Mouse (Mus musculus): ENCODE data around the gene Cdk5r2.
A peak's percentile ranks its signal among the peaks of the same experiment; 100 is the strongest.
"Not testable (repeated sequence)": the region's sequence is repeated elsewhere in the genome, so short reads cannot be mapped to it uniquely, and the experiment has no call there.

Cdk5r2 gene

DNA sequence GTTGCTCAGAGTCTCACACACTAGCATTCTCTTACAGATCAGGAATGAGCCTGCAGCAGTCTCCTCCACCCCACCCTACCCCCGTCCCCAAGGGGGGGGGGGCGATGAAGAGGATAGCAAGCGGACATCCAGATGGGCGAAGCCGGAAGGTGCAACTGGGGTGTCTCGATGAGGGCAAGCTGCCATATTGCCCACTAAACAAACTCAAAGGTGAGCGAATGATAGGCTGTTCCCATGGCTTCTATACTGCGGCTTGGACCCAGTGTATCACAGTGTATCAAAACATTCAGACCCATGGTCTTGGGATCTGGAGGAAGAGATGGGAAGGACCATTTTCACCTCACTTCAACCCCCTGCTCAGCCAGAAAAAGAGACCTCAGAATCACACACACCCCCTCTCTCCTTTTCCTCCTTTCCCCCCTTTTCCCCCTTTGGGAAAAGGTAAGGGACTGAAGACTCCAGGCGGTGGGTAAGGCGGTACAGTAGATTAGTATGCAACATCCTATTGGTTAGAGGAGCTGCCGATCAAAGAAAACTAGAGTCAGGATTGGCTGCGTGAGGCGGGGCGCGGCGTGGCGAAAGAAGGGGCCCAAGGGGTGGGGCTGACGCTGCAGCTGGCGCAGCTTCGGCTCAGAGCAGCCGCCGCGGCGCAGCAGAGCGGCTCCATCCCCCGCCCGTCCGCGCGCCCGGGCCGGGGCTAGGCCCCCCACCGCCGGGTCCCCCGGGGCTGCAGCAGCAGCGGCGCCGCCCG is at the start of gene Cdk5r2:
Gene Cdk5r2, plus strand, starts transcription at position 629 of the 751 bp plus-strand sequence.
- DNase-seq, result peak; percentile 84

DNA sequence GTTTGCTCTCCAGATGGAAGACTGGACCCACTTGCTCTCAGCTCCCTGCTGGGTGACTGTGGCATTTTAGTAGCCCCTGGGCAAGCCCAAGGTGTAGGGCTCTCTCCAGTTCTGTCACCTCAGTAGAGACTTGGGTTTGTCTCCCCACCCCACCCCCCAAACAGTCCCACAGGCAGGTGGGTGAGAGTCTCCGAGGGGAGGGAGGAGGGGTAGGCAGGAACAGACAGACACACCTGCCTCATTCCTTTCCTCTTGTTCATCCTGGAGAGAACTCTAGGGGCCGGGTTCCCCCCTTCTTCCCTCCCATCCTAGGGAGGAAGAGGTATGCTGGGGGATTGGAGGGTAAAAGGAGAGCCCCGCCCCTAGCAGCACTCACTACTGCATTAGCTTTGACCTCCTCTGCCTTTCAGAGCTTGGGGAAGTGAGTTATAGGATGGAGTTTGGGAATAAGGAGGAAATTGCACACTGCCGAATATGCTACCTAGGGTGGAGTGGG is 49.3 kb upstream of the Cdk5r2 start:
- DNase-seq, result no peak

DNA sequence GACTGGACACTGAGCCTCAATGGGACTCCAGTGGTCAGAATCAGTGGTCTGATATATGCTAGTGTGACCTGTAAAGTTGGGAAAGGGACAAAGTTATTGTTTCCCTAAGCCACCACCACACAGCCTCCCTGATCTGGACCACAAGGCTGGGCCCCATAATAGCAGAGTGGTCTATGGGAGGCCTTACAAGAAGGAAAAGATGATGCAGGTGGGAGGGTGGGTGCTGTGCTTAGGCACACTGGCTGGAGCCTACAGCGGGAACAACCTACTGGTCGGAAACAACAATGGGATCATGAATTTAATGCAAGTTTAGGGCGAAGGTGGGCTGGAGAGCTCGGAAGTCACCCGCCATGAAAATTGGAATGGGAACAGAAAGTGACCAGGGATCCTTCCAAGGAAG is 48.9 kb upstream of the Cdk5r2 start:
- no peak for DNase-seq

DNA sequence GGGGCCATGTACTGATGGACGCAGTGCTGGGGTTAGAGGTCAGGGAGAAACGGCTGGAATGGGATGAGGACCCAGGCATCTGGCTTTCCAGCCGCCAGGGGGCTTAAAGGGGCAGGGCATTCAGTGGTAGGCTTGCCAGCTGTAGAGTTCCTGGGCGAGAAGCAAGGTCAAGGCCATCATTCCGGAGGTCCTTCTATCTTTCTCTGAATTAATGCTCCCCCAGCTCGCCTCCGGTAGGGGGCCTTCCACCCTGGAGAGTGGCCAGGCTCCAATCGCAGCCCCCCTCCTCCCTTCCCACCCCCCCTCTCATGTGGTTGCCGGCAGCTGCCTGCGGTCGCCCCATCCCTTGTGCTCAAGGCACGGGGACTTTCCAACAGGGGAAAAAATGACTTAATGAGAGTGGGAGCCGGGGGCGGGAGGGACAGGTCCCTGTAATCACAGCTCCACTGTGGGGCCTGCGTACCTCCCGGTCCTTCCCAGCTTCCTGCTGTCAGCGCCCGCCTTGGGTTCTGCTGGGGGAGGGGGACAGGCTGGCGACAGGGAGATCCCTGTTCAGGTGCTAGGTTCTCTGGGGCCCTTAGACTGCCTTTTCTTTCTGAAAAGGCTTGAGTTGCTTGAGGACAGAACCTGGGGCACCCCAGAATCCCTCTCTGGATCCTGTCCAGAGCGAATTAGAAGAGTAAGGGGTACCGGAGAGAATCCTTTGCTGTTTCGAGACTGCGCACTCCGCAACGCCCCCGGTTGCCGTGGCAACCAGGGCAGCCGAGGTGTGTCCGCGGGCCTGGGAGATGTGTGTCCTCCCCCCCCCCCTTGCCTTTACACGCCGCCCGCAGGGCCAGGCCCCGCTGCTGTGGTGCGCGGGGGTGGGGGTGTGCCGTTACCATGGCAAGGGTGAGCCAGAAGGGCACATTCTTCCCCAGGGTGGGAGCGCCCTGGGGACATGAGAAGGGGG is 48.1 kb upstream of the Cdk5r2 start:
- DNase-seq, result peak; percentile 54

DNA sequence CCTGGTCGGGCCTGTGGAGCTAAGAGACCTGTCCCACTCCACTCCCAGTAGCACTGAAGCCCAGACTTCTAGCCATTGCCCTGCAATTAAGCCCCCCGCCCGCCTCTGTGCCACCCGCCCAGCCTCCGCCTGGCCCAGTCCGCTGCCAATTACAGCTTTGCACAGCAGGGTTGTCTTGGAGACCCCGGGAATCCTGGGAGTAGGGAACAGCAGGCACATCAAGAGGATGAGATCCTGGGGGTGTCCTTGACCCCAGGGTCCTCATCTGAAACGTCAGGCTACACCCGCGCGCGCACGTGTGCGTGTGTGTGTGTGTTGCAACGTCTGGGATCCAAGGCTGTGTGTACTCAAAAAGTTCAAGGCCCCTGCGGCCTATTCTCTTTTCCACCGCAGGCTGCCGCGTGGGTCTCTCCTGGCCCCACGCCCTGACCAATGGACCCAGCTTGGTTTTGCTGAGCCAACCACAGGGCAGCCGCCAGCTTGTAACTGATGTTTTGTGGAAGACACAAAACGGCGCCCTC is 47.1 kb upstream of the Cdk5r2 start:
- no peak for DNase-seq

DNA sequence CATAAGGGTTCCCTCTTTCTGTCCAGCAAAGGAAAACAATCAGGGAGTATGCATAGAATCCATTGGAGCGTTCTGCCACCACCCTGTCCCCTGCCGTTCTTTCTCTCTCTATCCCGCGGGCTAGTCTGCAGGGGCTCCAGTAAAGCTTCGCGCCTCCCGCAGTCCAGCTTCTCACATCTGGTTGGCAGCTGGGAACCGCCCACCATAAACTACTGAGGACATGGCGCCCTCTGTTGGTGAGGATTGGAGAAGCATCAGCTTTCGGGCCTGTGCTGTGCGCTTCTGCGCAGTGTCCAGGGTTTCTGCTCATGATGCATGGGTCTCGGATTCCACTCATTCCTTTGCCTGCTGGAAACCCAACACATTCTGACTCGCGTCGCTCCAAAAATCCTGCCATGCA is 46.7 kb upstream of the Cdk5r2 start:
- DNase-seq, result peak; percentile 93

DNA sequence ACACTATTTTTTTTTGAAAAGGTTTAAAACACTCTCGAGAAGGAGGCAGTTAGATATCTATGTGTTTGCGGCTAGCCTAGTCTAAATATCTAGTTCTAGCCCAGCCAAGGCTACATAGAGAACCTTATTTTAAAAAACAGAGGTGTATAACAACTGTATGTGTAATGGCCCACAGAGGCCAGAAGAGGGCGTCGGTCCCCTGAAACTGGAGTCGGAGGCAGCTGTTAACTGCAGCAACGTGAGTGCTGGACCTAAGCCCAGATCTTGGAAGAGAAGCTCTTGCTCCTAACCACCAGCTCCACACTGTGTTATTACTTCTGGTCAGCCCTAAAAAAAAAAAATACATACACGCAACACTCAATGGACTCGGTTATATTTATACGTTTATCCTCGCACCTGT is 45.7 kb upstream of the Cdk5r2 start:
- no peak for DNase-seq

DNA sequence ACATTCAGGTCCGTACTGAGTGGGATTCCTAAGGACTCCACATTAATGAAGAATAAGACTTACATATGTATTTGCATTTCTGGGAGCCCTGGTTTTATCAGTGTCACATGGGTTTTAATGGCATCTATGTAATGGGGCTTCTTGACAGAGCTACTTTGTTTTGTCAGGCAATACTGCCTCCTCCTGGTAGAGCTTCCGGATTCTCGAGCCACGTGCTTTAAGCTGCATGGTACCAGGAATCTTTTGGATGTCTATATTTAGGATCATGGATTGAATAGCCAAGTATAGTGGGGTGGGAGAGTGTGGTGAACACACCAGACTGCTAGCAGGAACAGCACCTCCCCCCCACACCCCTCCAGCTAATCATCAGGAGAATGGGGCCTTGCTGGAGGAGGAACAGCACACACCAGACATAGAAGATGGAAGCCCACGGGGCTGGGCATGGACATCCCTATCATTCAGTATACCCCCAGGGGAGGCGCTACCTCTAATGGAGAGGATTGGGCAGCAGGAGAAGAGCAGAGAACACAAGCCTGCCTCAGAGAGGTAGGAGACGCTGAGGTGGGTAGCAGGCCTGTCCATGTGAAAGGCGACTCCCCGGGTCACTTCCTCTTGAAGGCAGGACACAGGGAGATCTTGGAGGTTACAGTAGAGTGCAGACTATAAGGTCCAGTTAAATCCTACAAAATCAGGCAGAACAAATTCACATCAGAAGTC is 39.6 kb upstream of the Cdk5r2 start:
- DNase-seq, result no peak

DNA sequence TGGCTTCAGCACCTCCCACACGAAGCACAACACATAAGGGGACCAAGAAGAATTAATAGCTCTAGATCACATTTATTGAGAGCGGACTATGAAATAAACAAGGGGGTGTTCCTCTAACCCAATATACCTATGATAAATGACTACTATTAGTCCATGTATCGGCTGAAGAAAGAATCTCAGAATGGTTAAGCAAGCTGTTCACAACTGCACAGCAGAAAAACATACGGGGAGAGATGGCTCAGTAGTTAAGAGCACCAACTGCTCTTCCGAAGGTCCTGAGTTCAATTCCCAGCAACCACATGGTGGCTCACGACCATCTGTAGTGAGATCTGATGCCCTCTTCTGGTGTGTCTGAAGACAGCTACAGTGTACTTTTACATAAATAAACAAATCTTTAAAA is 38.8 kb upstream of the Cdk5r2 start:
- DNase-seq, result not testable (repeated sequence)

DNA sequence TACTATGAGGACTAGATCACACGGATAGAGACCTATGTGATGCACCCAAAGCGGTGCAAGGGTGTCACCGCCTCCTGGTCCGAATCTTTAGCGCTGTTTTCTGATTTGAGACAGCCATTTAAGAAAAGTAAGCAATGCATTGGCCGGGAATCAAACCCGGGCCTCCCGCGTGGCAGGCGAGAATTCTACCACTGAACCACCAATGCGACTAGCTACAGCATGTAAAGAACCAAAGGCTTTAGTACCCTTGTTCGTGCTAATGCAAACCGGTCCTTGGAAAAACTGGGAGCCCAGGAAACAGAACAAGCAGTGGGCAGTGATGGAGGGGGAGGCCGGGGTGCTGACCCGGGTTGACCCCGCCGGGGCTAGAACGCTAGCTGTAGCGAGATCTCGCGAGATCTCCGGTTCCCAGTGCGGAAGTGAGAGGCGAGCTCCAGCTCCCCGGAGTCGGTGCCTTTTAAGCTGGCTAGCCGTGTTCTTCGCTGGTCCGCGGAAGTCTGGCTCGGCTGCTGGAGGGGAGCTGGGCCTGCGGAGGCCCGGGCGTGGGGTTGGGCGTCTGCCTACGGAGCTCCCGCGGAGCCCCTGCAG is 38.0 kb upstream of the Cdk5r2 start:
- peak; percentile 91 for DNase-seq

DNA sequence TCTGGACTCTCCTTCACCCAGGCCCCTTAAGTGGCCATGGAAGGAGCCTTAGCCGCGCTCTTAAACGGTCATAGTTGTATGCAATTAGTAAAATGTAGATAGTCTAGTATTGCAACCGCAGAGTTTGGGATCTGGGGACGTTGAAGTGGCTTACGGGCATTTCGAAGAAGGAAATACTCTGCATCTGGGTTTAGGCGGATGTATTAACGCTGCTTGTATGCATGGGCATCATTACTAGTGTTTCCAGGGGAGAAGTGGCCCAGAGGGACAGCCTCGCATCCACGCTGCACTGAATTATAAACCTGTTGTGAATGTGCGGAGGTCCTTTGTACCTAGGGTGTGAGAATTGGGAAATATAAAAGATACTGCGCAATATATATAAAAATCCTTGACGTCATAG is 37.5 kb upstream of the Cdk5r2 start:
- no peak for DNase-seq

DNA sequence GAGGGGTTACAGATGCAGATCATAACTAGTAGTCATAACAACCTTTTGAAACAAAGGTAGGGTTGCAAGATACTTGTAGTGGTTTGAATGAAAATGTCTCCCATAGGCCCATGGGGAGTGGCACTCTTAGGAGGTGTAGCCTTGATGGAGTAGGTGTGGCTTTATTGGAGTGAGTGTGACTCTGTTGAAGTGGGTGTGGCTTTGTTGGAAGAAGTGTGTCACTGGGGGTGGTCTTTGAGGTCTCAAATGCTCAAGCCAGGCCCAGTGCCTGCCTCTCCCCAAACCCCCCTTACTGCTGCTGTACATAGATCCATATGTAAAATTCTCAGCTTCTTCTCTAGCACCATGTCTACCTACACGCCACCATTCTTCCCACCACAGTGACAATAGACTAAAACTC is 36.2 kb upstream of the Cdk5r2 start:
- DNase-seq, result no peak

DNA sequence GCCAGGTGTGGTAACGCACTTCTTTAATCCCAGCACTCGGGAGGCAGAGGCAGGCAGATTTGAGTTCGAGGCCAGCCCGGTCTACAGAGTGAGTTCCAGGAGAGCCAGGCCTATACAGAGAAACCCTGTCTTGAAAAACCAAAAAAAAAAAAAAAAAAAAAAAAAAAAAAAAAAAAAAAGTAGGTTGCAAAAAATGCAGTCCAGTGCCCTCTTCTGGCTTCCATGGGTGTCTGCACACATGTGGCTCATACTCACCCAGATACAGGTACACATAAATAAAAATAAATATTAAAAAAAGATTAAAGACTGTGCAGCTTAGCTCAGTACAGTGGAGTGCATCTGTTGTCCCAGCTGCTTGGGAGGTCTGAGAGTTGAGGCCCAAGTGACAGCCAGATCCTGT is 31.1 kb upstream of the Cdk5r2 start:
- DNase-seq, result not testable (repeated sequence)

DNA sequence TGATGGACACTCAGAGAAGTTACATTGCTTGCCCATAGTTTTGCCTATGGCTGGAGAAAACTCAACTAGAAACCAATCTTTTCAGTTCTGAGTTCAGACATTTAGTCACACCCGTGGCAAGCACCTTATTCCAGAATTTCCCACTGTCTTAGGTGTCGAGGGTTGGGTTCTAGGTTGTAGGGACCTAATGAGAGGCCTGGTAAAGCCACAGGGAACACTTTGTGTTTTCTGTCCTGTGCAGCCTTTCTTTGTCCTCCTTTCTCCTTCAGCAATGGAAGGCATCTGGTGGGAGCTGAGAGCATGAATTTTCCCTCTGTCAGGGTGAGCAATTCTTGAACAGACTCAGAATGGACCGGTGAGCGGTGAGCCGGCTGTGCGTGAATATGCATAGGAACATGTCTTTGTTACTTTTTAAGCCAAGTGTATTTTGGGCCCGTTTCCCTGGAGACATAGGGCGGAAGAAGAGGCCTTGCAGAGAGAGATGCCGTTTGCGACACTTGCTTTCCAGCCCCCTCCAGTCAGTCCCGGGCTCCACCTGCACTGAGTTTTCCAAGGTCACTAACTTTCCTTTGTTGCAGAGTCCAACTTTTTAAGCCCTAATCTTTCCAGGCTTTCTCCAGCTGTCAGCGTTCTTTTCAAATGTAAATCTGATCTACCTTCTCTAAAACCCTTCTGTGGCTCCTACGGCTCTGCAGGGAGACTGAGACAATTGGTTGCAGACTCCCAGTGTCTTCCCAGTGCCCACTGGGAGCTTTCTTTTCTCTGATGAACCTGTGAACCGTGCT is 30.0 kb upstream of the Cdk5r2 start:
- no peak for DNase-seq

DNA sequence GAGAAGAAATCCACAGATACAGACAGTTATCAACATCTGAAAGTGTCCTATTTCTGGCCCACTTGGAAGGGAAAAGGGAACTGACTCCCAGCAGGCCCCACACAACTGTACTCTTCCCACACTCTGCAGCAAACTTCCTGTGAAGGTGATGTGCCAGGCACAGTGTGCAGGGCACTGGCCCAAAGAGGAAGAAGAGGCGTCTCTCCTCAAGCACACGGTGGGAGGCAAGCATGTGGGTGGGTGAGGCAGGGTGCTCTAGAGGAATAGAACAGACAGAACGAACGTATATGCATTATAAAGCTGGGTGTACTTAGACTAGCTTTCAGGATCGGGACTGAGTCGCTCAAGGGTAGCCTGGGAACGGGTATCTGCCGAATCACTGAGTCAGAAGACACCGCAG is 24.7 kb upstream of the Cdk5r2 start:
- DNase-seq, result no peak

DNA sequence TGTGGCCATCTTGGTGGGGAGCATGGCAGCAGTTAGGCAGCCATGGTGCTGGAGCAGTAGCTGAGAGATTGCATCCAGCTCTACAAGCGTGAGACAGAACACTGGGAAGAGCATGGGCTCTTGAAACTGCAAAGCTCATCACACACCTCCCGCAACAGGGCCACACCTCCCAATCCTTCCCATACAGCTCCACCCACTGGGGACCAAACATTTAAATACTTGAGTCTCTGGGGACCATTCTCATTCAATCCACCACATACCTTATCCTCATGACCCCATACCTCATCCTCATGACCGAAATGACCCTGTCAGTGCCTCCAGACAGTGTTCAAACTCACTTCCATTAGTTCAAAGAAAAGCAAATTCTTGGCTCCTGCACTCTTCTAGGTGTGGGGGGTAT is 21.5 kb upstream of the Cdk5r2 start:
- DNase-seq, result no peak

DNA sequence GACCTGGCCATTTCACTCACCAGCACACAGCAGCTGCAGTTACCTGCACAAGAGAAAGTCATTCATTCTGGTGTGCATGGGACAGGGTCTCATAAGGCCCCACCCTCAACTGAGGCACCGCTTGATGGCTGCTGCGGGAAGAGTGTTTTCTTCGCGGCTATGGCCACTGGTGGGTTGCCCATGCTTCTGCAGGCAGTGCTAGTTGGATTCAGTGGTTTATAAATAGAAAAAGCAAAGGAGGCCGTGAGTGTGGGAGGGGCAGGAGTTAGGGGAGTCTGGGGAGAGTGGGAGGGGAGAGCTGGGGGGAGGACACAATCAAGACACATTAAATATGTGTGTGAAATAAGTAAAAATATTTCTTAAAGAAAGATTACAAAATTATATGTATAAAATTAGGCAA is 11.6 kb upstream of the Cdk5r2 start:
- no peak for DNase-seq

DNA sequence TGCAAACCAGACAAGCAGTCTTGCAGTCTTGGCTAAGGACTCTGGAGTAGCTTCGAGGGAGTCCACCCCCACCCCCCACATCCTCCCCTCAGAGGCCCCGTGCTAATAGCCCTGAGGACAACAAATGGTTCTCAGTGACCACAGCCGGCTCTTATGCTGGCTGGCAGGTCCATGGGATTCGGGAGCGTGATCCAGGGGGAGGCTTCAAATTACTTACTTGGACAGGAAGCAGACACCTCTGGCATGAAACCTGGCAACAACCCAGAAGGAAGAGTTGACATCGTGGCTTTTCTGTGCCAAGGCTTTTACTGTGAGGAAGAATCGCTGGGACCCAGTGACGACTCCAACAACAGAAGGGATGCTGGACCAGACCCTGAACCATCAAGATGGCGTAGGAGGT is 8.4 kb upstream of the Cdk5r2 start:
- no peak for DNase-seq

DNA sequence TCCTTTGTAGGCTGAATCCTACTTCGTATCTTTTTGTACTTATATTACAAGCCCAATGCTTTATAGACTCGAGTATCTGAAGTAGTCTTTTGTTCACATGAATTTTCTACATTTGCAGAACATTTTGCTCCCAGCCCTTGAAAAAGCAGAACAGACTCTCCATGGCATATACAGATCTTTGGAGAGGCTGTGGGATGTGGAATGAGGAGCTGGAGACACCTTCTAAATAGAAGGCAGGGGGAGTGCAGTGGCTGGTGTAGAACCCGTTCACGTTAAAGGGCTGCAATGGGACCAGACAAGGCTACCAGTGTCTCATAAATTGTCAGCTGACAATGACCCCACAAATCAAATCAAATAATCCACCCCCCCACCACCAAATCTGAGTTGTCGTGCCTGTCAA is 5.8 kb upstream of the Cdk5r2 start:
- DNase-seq, result no peak

DNA sequence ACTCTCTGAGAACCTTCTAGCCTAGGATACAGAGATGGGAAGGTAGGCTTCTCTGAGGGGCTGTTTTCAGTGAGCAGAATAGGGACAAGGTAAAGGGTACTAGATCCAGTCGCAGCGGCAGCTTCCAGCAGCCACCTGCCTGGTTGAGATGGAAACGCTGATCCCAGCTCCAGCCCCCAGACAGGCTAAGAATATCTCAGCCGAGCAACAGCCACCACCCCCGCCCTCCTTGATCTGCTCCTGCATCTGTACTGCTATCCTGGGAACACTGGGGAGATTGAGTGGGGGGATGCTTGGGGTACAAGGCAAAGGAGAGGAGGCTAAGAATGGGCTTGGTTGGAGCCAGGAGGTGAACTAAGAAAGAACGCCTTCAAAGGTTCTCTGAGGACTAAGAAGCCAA is 4.5 kb upstream of the Cdk5r2 start:
- no peak for DNase-seq

DNA sequence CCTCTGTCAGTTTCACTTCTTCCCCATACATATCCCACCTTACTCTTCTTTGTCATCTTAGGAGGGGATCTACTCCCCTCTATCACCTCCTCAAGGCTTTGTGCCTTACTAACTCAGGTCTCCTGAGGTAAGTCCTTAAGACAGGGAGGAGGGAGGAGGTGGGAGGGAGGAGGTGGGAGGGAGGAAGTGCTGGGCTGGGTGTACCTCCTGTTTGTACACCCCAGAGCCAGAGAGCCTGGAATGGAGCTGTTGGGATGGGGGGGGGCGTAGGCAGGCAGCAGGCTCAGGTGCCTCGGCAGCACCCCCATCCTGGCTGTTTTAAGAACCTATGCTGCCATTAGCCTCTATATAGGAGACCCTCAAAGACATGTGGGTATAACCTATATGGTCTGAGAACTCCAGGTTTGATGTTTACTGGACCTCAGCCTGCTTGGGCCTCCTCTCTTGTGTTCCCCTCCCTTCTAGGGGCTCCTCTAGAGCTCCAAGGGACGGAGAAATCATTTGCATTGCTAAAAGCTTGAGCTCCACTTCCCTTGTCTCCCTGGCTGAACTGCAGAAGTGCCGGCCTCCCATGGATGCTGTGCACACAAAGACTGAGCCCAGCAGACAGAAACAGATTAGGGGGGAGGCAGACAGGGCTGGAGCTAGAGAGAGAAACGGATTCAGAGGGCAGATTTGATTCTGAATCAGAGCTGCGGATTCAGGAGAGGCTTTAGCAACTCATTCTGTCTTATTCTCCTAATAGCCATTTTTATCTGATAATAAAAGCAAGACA is 3.5 kb upstream of the Cdk5r2 start:
- no peak for DNase-seq
